ENCODE assay signal across 8 mouse cellular contexts in genomic region chr10:117013689-117014390, GRCm38 (mm10). TPM values are rescaled to one million over a fixed set of nuclear protein-coding genes. Genes with fewer than 3 reads are reported as not detected.
A peak's percentile ranks its signal among the peaks of the same experiment; 100 is the strongest.
DNase-seq lines count a peak whose midpoint lies in the region; ATAC-seq and TF ChIP-seq lines count a peak whose summit lies in the region.

No protein-coding gene starts in this region.

- no peaks in the 10 kb centered on the region for H3K9me3 ChIP-seq in lung, embryonic 15.5 days
- no peaks in the 10 kb centered on the region for H3K9me3 ChIP-seq in forebrain, embryonic 16.5 days (ENCODE audit: control insufficient read depth, low read length)
- H3K9me3 ChIP-seq in neural tube, embryonic 11.5 days (ENCODE audit: control insufficient read depth, low read length) = no peaks in the 10 kb centered on the region

- H3K36me3 ChIP-seq in lung, embryonic 15.5 days = no peaks in the 10 kb centered on the region
- no peaks in the 10 kb centered on the region for H3K36me3 ChIP-seq in forebrain, embryonic 16.5 days (ENCODE audit: control insufficient read depth, insufficient read depth)
- H3K36me3 ChIP-seq in neural tube, embryonic 11.5 days (ENCODE audit: control insufficient read depth, insufficient read depth, low read length) = no peaks in the 10 kb centered on the region

- intact Hi-C loops in gastrocnemius, adult 2 months (cut with DNase I) = no loop called here

- DNase-seq in lung, adult 18-20 months = no peak
- peak; percentile 22 to 31 for DNase-seq in layer of hippocampus, postnatal 14 days (ENCODE audit: low spot score in 2 of 2)
- peak; percentile 72 for DNase-seq in neural tube, embryonic 11.5 days (ENCODE audit: low spot score)
- no peak for DNase-seq in urinary bladder, adult 18-20 months (ENCODE audit: low spot score in 2 of 2)
- no peak for DNase-seq in cerebellum, adult 9-10 months
- DNase-seq in gastrocnemius, adult 2 months = no peak

- no peaks in the 10 kb centered on the region for H3K27me3 ChIP-seq in lung, embryonic 15.5 days
- no peaks in the 10 kb centered on the region for H3K27me3 ChIP-seq in forebrain, embryonic 16.5 days (replicated peaks; ENCODE audit: control insufficient read depth, insufficient read depth, low read length)
- no peaks in the 10 kb centered on the region for H3K27me3 ChIP-seq in neural tube, embryonic 11.5 days (ENCODE audit: control insufficient read depth, insufficient read depth, low read length)

- WGBS in lung, embryonic 15.5 days = 6% methylated on average over 12 of the region's 12 CpGs
- 33% methylated on average over 12 of the region's 12 CpGs for WGBS in forebrain, embryonic 16.5 days
- 28% methylated on average over 12 of the region's 12 CpGs for WGBS in neural tube, embryonic 11.5 days

- H3K9ac ChIP-seq in lung, embryonic 15.5 days = no peak overlapping the region
- no peak overlapping the region for H3K9ac ChIP-seq in forebrain, embryonic 16.5 days (replicated peaks; ENCODE audit: low read depth, low read length)
- H3K9ac ChIP-seq in neural tube, embryonic 11.5 days (ENCODE audit: low read length) = no peak overlapping the region

- peak overlapping the region; percentile 25 for H3K27ac ChIP-seq in lung, embryonic 15.5 days
- no peak overlapping the region for H3K27ac ChIP-seq in forebrain, embryonic 16.5 days (ENCODE audit: low read length)
- no peak overlapping the region for H3K27ac ChIP-seq in neural tube, embryonic 11.5 days (ENCODE audit: low read depth, low read length)
- H3K27ac ChIP-seq in gastrocnemius, adult 2 months = no peak overlapping the region

- no peak for TF ChIP-seq CTCF in gastrocnemius, adult 2 months (IDR thresholded peaks at IDR 0.05)

- peak; percentile 90 for ATAC-seq in lung, embryonic 15.5 days (ENCODE audit: borderline replicate concordance, extremely low read depth, low FRiP score, low TSS enrichment)
- peak; percentile 75 for ATAC-seq in forebrain, embryonic 16.5 days
- peak; percentile 83 for ATAC-seq in neural tube, embryonic 11.5 days (ENCODE audit: insufficient read depth, low FRiP score, low TSS enrichment)

- no peak overlapping the region for H3K4me3 ChIP-seq in lung, embryonic 15.5 days
- no peak overlapping the region for H3K4me3 ChIP-seq in forebrain, embryonic 16.5 days (replicated peaks; ENCODE audit: low read length)
- no peak overlapping the region for H3K4me3 ChIP-seq in neural tube, embryonic 11.5 days (ENCODE audit: low read depth, low read length)
- H3K4me3 ChIP-seq in gastrocnemius, adult 2 months = no peak overlapping the region

- peak overlapping the region; percentile 23 for H3K4me2 ChIP-seq in lung, embryonic 15.5 days
- peak overlapping the region; percentile 2; the same call in 1 of the 2 replicates for H3K4me2 ChIP-seq in forebrain, embryonic 16.5 days (ENCODE audit: low read length)
- H3K4me2 ChIP-seq in neural tube, embryonic 11.5 days (ENCODE audit: low read depth) = no peak overlapping the region

- peaks cover 12% of the 10 kb centered on the region for H3K4me1 ChIP-seq in lung, embryonic 15.5 days
- H3K4me1 ChIP-seq in forebrain, embryonic 16.5 days (replicated peaks; ENCODE audit: control insufficient read depth, insufficient read depth, low read length) = peaks cover 4% of the 10 kb centered on the region; the same call in 1 of the 2 replicates
- no peaks in the 10 kb centered on the region for H3K4me1 ChIP-seq in neural tube, embryonic 11.5 days (ENCODE audit: control insufficient read depth, insufficient read depth, low read length)

RNA-seq across cellular contexts. Expression of gene Best3, which starts 27.7 kb away (rescaled TPM):
- polyA plus RNA-seq in lung, embryonic 15.5 days (2015; fragmentation: Nextera tagmentation; extraction: Ambion mirVana) = 0.14 and 0.28 TPM in 2 replicates
- polyA plus RNA-seq in forebrain, embryonic 16.5 days (2015; fragmentation: Nextera tagmentation; extraction: Ambion mirVana) = not detected in 2 replicates
- total RNA-seq in layer of hippocampus, postnatal 14 days (2021) = 1 to 10 TPM; 2.2 to 2.3 TPM
- 0.34 and 0.50 TPM in 2 replicates for polyA plus RNA-seq in neural tube, embryonic 11.5 days (2014; fragmentation: Nextera tagmentation; extraction: Ambion mirVana)
- total RNA-seq in gastrocnemius, adult 2 months (2021) = 10 to 100 TPM; 17.7 to 34.1 TPM

RNA-seq across cellular contexts. Expression of gene Lrrc10, which starts 31.3 kb away (rescaled TPM):
- 0.88 and 1.2 TPM in 2 replicates for polyA plus RNA-seq in lung, embryonic 15.5 days (2015; fragmentation: Nextera tagmentation; extraction: Ambion mirVana)
- polyA plus RNA-seq in forebrain, embryonic 16.5 days (2015; fragmentation: Nextera tagmentation; extraction: Ambion mirVana) = not detected in 2 replicates
- under 1 TPM in 1 of 2 experiments, not detected in 1; 0.30 TPM for total RNA-seq in layer of hippocampus, postnatal 14 days (2021)
- not detected in 2 replicates for polyA plus RNA-seq in neural tube, embryonic 11.5 days (2014; fragmentation: Nextera tagmentation; extraction: Ambion mirVana)
- total RNA-seq in gastrocnemius, adult 2 months (2021) = under 1 TPM in 1 of 2 experiments, not detected in 1; 0.17 TPM

RNA-seq across cellular contexts. Expression of gene Gm10271, which starts 41.4 kb away (rescaled TPM):
- polyA plus RNA-seq in lung, embryonic 15.5 days (2015; fragmentation: Nextera tagmentation; extraction: Ambion mirVana) = not detected in 2 replicates
- not detected in 2 replicates for polyA plus RNA-seq in forebrain, embryonic 16.5 days (2015; fragmentation: Nextera tagmentation; extraction: Ambion mirVana)
- total RNA-seq in layer of hippocampus, postnatal 14 days (2021) = not detected
- polyA plus RNA-seq in neural tube, embryonic 11.5 days (2014; fragmentation: Nextera tagmentation; extraction: Ambion mirVana) = not detected in 2 replicates
- not detected for total RNA-seq in gastrocnemius, adult 2 months (2021)

RNA-seq across cellular contexts. Expression of gene Cct2, which starts 49.8 kb away (rescaled TPM):
- 235 and 246 TPM in 2 replicates for polyA plus RNA-seq in lung, embryonic 15.5 days (2015; fragmentation: Nextera tagmentation; extraction: Ambion mirVana)
- 266 and 286 TPM in 2 replicates for polyA plus RNA-seq in forebrain, embryonic 16.5 days (2015; fragmentation: Nextera tagmentation; extraction: Ambion mirVana)
- 100 to 1,000 TPM; 203 to 205 TPM for total RNA-seq in layer of hippocampus, postnatal 14 days (2021)
- 351 and 353 TPM in 2 replicates for polyA plus RNA-seq in neural tube, embryonic 11.5 days (2014; fragmentation: Nextera tagmentation; extraction: Ambion mirVana)
- 100 to 1,000 TPM; 112 to 125 TPM for total RNA-seq in gastrocnemius, adult 2 months (2021)

Comparison
In these comparisons a context has a peak if more than half of its experiments do, and no peak if none do; other contexts are left out.
1. DNase-seq: peak in layer of hippocampus, postnatal 14 days (2 of 2) and neural tube, embryonic 11.5 days (single experiment); none in lung, adult 18-20 months (0 of 2), urinary bladder, adult 18-20 months (0 of 2), cerebellum, adult 9-10 months (single experiment) and gastrocnemius, adult 2 months (single experiment).
2. Peak in every context shown above with its lines, with median percentiles within 50 percentile points of each other: ATAC-seq.